Mouse (Mus musculus): ENCODE data around the gene Sp8. TPM values are rescaled to one million over a fixed set of nuclear protein-coding genes. Genes with fewer than 3 reads are reported as not detected.
A peak's percentile ranks its signal among the peaks of the same experiment; 100 is the strongest.

The Sp8 gene
- polyA plus RNA-seq, 1 experiment from 2014 or later, result not detected

DNA sequence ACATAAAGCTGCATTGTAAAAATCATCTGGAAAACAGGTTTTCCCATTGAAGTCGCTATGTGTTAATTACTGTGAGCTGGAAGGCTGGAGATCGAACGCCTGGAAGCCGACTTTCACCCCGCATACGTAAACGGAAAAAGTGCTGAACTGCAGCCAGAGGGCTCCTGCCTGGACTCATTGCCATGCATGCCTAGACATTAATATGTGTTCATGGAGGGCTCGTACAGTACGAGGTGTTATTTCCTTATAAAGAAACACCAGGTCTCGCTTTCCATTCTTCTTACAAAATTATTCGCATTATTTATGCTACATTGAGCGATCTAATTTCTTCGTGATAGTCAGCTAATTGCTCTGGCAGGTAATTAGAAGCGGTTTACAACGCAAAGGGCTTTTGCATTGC lies 5.8 kb upstream of the Sp8 start:
- H3K4me2 ChIP-seq (ENCODE audit: low read depth, low read length), result no peak overlapping the region
- H3K36me3 ChIP-seq (ENCODE audit: control insufficient read depth, insufficient read depth), result no peaks in the 10 kb centered on the region
- 3% methylated on average over 15 of the region's 15 CpGs for WGBS
- no peaks in the 10 kb centered on the region for H3K9me3 ChIP-seq (replicated peaks; ENCODE audit: control insufficient read depth, low read length)
- H3K9ac ChIP-seq (ENCODE audit: low read length), result no peak overlapping the region
- H3K4me3 ChIP-seq (ENCODE audit: low read length), result no peak overlapping the region
- ATAC-seq (replicated peaks; ENCODE audit: extremely low read depth, insufficient read depth, low FRiP score), result no peak
- peaks cover 82% of the 10 kb centered on the region for H3K27me3 ChIP-seq (ENCODE audit: control insufficient read depth, insufficient read depth, low read length)
- H3K27ac ChIP-seq (ENCODE audit: low read length), result no peak overlapping the region
- peaks cover 8% of the 10 kb centered on the region; the same call in 1 of the 2 replicates for H3K4me1 ChIP-seq (ENCODE audit: control insufficient read depth, insufficient read depth, low read length)

DNA sequence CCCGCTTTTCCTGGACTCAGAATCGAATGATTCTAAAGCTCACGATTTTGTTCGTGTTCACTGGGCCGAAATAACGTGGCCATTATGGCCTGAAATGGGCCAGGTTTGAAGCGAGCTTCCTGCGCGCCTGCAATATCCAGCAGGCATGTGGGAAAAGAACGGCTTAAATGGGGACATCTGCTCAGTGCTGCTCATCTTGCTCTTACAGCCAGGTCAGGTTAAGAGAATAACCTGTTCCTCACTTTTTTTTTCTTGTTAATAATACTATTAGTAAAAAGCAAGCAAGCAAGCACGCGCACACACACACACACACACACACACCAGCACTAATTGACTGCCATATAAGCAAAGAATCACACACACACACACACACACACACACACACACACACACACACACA lies 5.3 kb upstream of the Sp8 start:
- no peak overlapping the region for H3K9ac ChIP-seq (ENCODE audit: low read length)
- peaks cover 83% of the 10 kb centered on the region for H3K27me3 ChIP-seq (ENCODE audit: control insufficient read depth, insufficient read depth, low read length)
- H3K4me1 ChIP-seq (ENCODE audit: control insufficient read depth, insufficient read depth, low read length), result peaks cover 8% of the 10 kb centered on the region; the same call in 1 of the 2 replicates
- no peak overlapping the region for H3K4me3 ChIP-seq (ENCODE audit: low read length)
- H3K27ac ChIP-seq (ENCODE audit: low read length), result no peak overlapping the region
- no peaks in the 10 kb centered on the region for H3K9me3 ChIP-seq (replicated peaks; ENCODE audit: control insufficient read depth, low read length)
- H3K4me2 ChIP-seq (ENCODE audit: low read depth, low read length), result no peak overlapping the region
- WGBS, result 4% methylated on average over 12 of the region's 12 CpGs
- no peak for ATAC-seq (replicated peaks; ENCODE audit: extremely low read depth, insufficient read depth, low FRiP score)
- H3K36me3 ChIP-seq (ENCODE audit: control insufficient read depth, insufficient read depth), result no peaks in the 10 kb centered on the region

DNA sequence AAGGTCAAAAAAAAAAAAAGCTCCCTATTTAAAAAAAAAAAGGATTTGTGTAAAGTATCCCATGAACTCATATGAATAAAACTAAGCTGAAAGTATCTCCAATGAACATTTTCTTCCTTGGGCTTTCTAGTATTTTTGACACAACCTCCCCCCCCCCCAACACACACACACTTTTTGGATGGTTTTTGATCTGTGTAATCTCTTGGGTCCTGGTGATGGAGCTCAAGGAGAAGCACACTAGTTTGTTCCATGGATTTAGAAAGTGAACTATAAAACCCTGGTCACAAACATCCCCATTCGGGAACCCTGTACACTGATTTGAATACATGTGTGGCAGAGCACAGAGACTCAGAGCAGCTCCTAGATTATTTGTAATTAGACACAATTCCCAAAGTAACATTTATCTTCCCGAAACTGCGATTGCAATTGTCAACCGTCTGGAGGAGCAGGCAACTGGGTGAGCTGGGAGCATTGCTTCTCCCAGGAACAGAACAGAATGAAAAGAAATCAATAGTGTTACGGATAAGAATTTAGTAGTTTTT lies 4.7 kb upstream of the Sp8 start:
- ATAC-seq (replicated peaks; ENCODE audit: extremely low read depth, insufficient read depth, low FRiP score), result no peak
- no peak overlapping the region for H3K9ac ChIP-seq (ENCODE audit: low read length)

DNA sequence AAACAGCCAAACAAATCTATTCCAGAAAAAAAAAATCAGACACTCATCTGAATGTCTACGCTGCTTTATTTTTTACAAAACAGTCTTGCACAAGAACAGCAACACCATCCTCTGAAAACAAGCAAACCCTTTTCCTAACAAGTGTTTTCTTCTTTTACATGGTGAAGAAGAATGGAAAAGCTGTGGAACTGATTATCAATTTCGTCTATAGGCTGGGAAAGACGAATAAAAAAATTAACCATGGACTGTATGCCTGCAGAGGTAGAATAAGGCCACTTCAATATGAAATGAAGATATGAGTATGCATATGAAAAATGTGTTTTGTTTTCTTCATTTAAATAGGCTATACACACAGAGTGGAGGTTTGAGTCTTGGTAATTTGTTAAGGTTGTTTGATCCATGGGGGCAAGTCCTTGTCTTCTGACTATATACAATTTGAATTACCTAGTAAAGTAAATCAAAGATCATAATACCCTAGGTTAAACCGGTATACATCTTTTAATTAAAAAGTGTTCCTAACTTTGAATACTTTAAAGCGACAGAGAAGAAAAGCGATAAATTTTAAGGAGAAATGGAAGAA lies 4.1 kb upstream of the Sp8 start:
- ATAC-seq (replicated peaks; ENCODE audit: extremely low read depth, insufficient read depth, low FRiP score), result no peak
- Histone ChIP-seq H3K36me3 (ENCODE audit: control insufficient read depth, insufficient read depth) (no peaks in the 10 kb centered on the region), H3K9ac (ENCODE audit: low read length) (no peak overlapping the region), H3K4me3 (ENCODE audit: low read length) (no peak overlapping the region), H3K4me2 (ENCODE audit: low read depth, low read length) (no peak overlapping the region), H3K9me3 (replicated peaks; ENCODE audit: control insufficient read depth, low read length) (no peaks in the 10 kb centered on the region), H3K4me1 (ENCODE audit: control insufficient read depth, insufficient read depth, low read length) (peaks cover 7% of the 10 kb centered on the region; the same call in 1 of the 2 replicates), H3K27ac (ENCODE audit: low read length) (no peak overlapping the region), H3K27me3 (ENCODE audit: control insufficient read depth, insufficient read depth, low read length) (peaks cover 84% of the 10 kb centered on the region)
- 10% methylated on average over 6 of the region's 6 CpGs for WGBS

More for the DNA sequence above, 4.7 kb upstream of the Sp8 start:
- H3K4me3 ChIP-seq (ENCODE audit: low read length), result no peak overlapping the region
- H3K27me3 ChIP-seq (ENCODE audit: control insufficient read depth, insufficient read depth, low read length), result peaks cover 83% of the 10 kb centered on the region
- H3K27ac ChIP-seq (ENCODE audit: low read length), result no peak overlapping the region
- H3K9me3 ChIP-seq (replicated peaks; ENCODE audit: control insufficient read depth, low read length), result no peaks in the 10 kb centered on the region
- H3K36me3 ChIP-seq (ENCODE audit: control insufficient read depth, insufficient read depth), result no peaks in the 10 kb centered on the region
- H3K4me1 ChIP-seq (ENCODE audit: control insufficient read depth, insufficient read depth, low read length), result peaks cover 6% of the 10 kb centered on the region
- H3K4me2 ChIP-seq (ENCODE audit: low read depth, low read length), result no peak overlapping the region
- WGBS, result 7% methylated on average over 5 of the region's 5 CpGs

DNA sequence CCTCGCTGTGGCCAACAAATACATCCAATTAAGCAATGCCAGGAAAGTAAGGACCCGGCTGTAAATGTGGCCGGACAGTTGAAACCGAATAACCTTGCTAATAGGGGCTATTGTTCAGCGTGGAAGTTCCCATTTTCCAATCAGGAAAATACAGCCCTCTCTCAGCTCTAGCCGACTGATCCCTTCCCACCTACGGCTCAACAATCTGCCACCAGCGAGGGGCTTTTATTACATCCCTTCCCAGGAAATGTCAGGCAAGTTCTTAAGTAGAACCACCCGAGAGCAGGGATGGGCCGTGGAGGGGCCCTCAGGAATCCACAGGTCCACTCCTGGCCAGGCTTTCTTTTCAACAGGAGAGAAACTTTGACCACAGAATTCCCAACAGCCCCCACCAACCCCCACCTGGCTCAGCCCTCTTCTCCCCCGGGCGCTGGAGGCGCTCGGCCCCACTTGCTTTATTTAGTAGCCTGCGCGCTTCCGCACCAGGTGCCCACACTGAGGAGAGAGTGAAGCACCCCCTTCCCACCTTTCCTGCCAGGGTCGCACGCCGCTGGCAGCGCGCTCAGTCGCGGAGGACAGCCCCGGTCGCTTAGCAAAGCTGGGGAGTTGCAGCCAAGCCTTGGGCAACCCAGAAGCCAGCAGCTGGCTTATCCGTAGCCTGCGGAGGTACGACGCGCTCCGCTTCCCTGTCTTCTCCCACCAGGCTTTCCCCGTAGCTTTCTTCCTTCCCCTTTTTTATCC lies 3.3 kb upstream of the Sp8 start:
- Histone ChIP-seq H3K4me2 (ENCODE audit: low read depth, low read length) (peak overlapping the region; percentile 30; the same call in 1 of the 2 replicates), H3K27me3 (ENCODE audit: control insufficient read depth, insufficient read depth, low read length) (peaks cover 82% of the 10 kb centered on the region), H3K4me1 (ENCODE audit: control insufficient read depth, insufficient read depth, low read length) (peaks cover 3% of the 10 kb centered on the region; the same call in 1 of the 2 replicates), H3K9ac (ENCODE audit: low read length) (no peak overlapping the region), H3K36me3 (ENCODE audit: control insufficient read depth, insufficient read depth) (no peaks in the 10 kb centered on the region), H3K27ac (ENCODE audit: low read length) (no peak overlapping the region), H3K9me3 (replicated peaks; ENCODE audit: control insufficient read depth, low read length) (no peaks in the 10 kb centered on the region), H3K4me3 (ENCODE audit: low read length) (no peak overlapping the region)
- WGBS, result 1% methylated on average over 33 of the region's 33 CpGs
- ATAC-seq (replicated peaks; ENCODE audit: extremely low read depth, insufficient read depth, low FRiP score), result no peak; the same call in 1 of the 2 replicates

GRCm38 (mm10) chr12:118844111-118844510 lies 2.0 kb upstream of the Sp8 start:
- H3K27ac ChIP-seq (ENCODE audit: low read length), result no peak overlapping the region
- no peak overlapping the region for H3K9ac ChIP-seq (ENCODE audit: low read length)
- peaks cover 82% of the 10 kb centered on the region for H3K27me3 ChIP-seq (ENCODE audit: control insufficient read depth, insufficient read depth, low read length)
- no peak for ATAC-seq (replicated peaks; ENCODE audit: extremely low read depth, insufficient read depth, low FRiP score)
- H3K4me2 ChIP-seq (ENCODE audit: low read depth, low read length), result no peak overlapping the region
- H3K9me3 ChIP-seq (replicated peaks; ENCODE audit: control insufficient read depth, low read length), result no peaks in the 10 kb centered on the region
- no peak overlapping the region for H3K4me3 ChIP-seq (ENCODE audit: low read length)
- H3K4me1 ChIP-seq (ENCODE audit: control insufficient read depth, insufficient read depth, low read length), result peaks cover 12% of the 10 kb centered on the region
- H3K36me3 ChIP-seq (ENCODE audit: control insufficient read depth, insufficient read depth), result no peaks in the 10 kb centered on the region

- Histone ChIP-seq H3K27me3 (ENCODE audit: control insufficient read depth, insufficient read depth, low read length) (peaks cover 81% of the 10 kb centered on the region), H3K36me3 (ENCODE audit: control insufficient read depth, insufficient read depth) (no peaks in the 10 kb centered on the region), H3K9ac (ENCODE audit: low read length) (no peak overlapping the region), H3K4me2 (ENCODE audit: low read depth, low read length) (no peak overlapping the region), H3K4me3 (ENCODE audit: low read length) (no peak overlapping the region), H3K27ac (ENCODE audit: low read length) (no peak overlapping the region), H3K4me1 (ENCODE audit: control insufficient read depth, insufficient read depth, low read length) (peaks cover 17% of the 10 kb centered on the region), H3K9me3 (replicated peaks; ENCODE audit: control insufficient read depth, low read length) (no peaks in the 10 kb centered on the region)
- no peak for ATAC-seq (replicated peaks; ENCODE audit: extremely low read depth, insufficient read depth, low FRiP score)
- 8% methylated on average over 3 of the region's 3 CpGs for whole genome bisulfite sequencing
Measured at GRCm38 (mm10) chr12:118844841-118845240, 1.3 kb upstream of the Sp8 start.

DNA sequence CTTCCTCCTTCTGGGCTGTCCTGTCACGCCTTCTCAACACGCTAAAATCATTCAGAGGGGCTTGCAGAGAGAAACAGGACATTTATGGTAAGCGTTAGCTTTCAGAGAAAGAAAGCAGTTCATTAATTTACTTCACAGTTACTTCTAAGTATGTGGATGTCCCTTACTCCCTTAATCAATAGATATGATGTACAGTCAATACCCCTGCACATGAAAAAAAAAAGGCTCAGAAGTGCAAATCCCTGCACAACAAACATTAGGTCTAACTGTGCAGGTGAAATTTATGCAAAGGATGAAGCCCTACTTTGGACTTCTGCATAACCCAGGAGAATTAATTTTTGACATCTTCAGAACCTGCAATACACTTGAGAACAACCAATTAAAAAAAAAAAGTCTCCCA lies 778 bp upstream of the Sp8 start:
- H3K27me3 ChIP-seq (ENCODE audit: control insufficient read depth, insufficient read depth, low read length), result peaks cover 81% of the 10 kb centered on the region

DNA sequence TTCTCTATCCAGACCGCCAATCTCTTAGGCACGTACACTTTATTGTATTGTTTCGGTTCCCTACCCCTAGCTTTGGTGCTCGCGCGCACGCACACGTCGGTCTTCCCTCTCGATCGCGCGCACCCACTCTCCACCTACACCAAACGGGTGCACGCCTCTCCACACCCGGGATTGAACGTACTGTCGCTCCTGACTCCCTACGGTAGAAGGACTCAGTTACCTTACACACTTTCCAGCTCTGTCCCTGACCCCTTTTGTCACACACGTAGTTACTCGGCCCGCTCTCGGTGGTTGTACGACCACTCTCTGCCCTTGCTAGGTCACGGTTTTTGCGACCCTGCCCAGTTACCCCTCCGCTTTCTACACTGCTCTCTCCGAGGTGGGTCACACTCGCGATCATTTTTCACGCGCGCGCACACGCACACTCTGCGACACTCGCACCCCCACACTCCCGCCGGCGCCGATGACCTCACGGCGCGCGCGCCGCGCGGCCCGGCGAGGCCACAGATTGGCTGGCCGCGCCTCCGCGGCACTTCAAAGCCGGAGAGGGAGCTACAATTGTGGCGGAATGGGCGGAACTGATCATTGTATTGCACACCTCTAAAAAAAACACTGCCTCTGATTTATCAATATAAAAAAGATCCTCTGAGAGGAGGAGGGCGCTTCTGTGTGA lies 656 bp downstream of the Sp8 start:
- H3K4me2 ChIP-seq (ENCODE audit: low read depth, low read length), result peak overlapping the region; percentile 95
- ATAC-seq (replicated peaks; ENCODE audit: extremely low read depth, insufficient read depth, low FRiP score), result no peak; the same call in 1 of the 2 replicates
- H3K36me3 ChIP-seq (ENCODE audit: control insufficient read depth, insufficient read depth), result no peaks in the 10 kb centered on the region
- peaks cover 17% of the 10 kb centered on the region for H3K4me1 ChIP-seq (ENCODE audit: control insufficient read depth, insufficient read depth, low read length)
- peak overlapping the region; percentile 67 for H3K4me3 ChIP-seq (ENCODE audit: low read length)
- WGBS, result under 1% methylated on average over 59 of the region's 59 CpGs
- H3K27me3 ChIP-seq (ENCODE audit: control insufficient read depth, insufficient read depth, low read length), result peaks cover 76% of the 10 kb centered on the region
- no peaks in the 10 kb centered on the region for H3K9me3 ChIP-seq (replicated peaks; ENCODE audit: control insufficient read depth, low read length)
- H3K9ac ChIP-seq (ENCODE audit: low read length), result peak overlapping the region; percentile 50; the same call in 1 of the 2 replicates
- no peak overlapping the region for H3K27ac ChIP-seq (ENCODE audit: low read length)

More for the DNA sequence above, 778 bp upstream of the Sp8 start:
- Histone ChIP-seq H3K4me3 (ENCODE audit: low read length) (no peak overlapping the region), H3K27ac (ENCODE audit: low read length) (no peak overlapping the region), H3K4me2 (ENCODE audit: low read depth, low read length) (no peak overlapping the region), H3K9me3 (replicated peaks; ENCODE audit: control insufficient read depth, low read length) (no peaks in the 10 kb centered on the region), H3K9ac (ENCODE audit: low read length) (no peak overlapping the region), H3K4me1 (ENCODE audit: control insufficient read depth, insufficient read depth, low read length) (peaks cover 17% of the 10 kb centered on the region), H3K36me3 (ENCODE audit: control insufficient read depth, insufficient read depth) (no peaks in the 10 kb centered on the region)
- ATAC-seq (replicated peaks; ENCODE audit: extremely low read depth, insufficient read depth, low FRiP score), result no peak
- WGBS, result 8% methylated on average over 3 of the region's 3 CpGs

Measured in heart, embryonic 16.5 days (tissue).